Mouse (Mus musculus) gastrocnemius, postnatal 14 days (tissue): Measurements from ENCODE around the gene Hist2h4. TPM values are rescaled to one million over a fixed set of nuclear protein-coding genes. Genes with fewer than 3 reads are reported as not detected.
"Not testable (repeated sequence)": the region's sequence is repeated elsewhere in the genome, so short reads cannot be mapped to it uniquely, and the experiment has no call there.

Experiments
- DNase-seq: peaks from one replicate; pipeline ENCODE4 v3.0.0; 2021; ENCODE audit warnings: mixed read lengths
- intact Hi-C: fragments of 180-260 bp; cut with DNase I; formaldehyde crosslinking; loops from one replicate; pipeline ENCODE4 v1.15.1; 2025; ENCODE audit warnings: low total_unique reads
- long read RNA-seq, 2 experiments: library from polyadenylated mRNA; stranded (forward); transcript quantifications; one replicate each; pipeline ENCODE4 v2.0.0; 2021
- total RNA-seq, 2 experiments: library from RNA; stranded (reverse); gene quantifications; 2 replicates each; pipeline ENCODE4 v1.2.3; 2021

The Hist2h4 gene
- 10 to 100 TPM; 20.5 to 21.2 TPM for total RNA-seq
- long read RNA-seq, experiment 1, result 0 reads
- long read RNA-seq, experiment 2, result 0 reads

- intact Hi-C loops, result no loop called here
- DNase-seq, result peak; percentile 89
These were observed at the start of gene Hist2h4 for GRCm38 (mm10) chr3:96262979-96263550. Gene Hist2h4 (minus strand): TSS chr3:96263311.

- intact Hi-C loops, result no loop called here
- DNase-seq, result no peak
These were observed 49.4 kb upstream of the Hist2h4 start for GRCm38 (mm10) chr3:96312341-96313098.

- intact Hi-C loops, result no loop called here
- DNase-seq, result no peak
These were observed 46.3 kb upstream of the Hist2h4 start for GRCm38 (mm10) chr3:96309441-96309840.

- intact Hi-C loops, result no loop called here
- DNase-seq, result no peak
These were observed 43.4 kb upstream of the Hist2h4 start for GRCm38 (mm10) chr3:96306506-96306905.

GRCm38 (mm10) chr3:96302076-96302475, 39.0 kb upstream of the Hist2h4 start:
- intact Hi-C loops, result no loop called here
- no peak for DNase-seq

GRCm38 (mm10) chr3:96300706-96301529, 37.8 kb upstream of the Hist2h4 start:
- intact Hi-C loops, result no loop called here
- DNase-seq, result no peak

GRCm38 (mm10) chr3:96299562-96299961, 36.5 kb upstream of the Hist2h4 start:
- intact Hi-C loops, result no loop called here
- DNase-seq, result no peak

- intact Hi-C loops, result no loop called here
- no peak for DNase-seq
These were observed 35.2 kb upstream of the Hist2h4 start for GRCm38 (mm10) chr3:96298360-96298759.

GRCm38 (mm10) chr3:96293787-96294186, 30.7 kb upstream of the Hist2h4 start, which contains the start of gene Fcgr1:
Gene Fcgr1 (minus strand): TSS chr3:96293969.
- DNase-seq, result no peak
- intact Hi-C loops, result no loop called here

GRCm38 (mm10) chr3:96293368-96293767, 30.3 kb upstream of the Hist2h4 start:
- DNase-seq, result no peak
- intact Hi-C loops, result no loop called here

- no peak for DNase-seq
- intact Hi-C loops, result no loop called here
These were observed 29.5 kb upstream of the Hist2h4 start for GRCm38 (mm10) chr3:96292641-96293040.

- intact Hi-C loops, DNase-seq: not testable (repeated sequence)
These were observed 27.6 kb upstream of the Hist2h4 start for GRCm38 (mm10) chr3:96290727-96291126.

- intact Hi-C loops, result no loop called here
- no peak for DNase-seq
These were observed 26.1 kb upstream of the Hist2h4 start for GRCm38 (mm10) chr3:96289201-96289600.

GRCm38 (mm10) chr3:96287334-96287733, 24.2 kb upstream of the Hist2h4 start:
- intact Hi-C loops, DNase-seq: not testable (repeated sequence)

- DNase-seq, result no peak
- intact Hi-C loops, result loop anchor here (5.0 kb wide), 1 partner anchor 158 kb away; no protein-coding TSS in a partner anchor
These were observed 21.3 kb upstream of the Hist2h4 start for GRCm38 (mm10) chr3:96284457-96284856.

- intact Hi-C loops, result loop anchor here (5.0 kb wide), 1 partner anchor 162 kb away; no protein-coding TSS in a partner anchor
- DNase-seq, result no peak
These were observed 17.5 kb upstream of the Hist2h4 start for GRCm38 (mm10) chr3:96280660-96281059.

- intact Hi-C loops, result no loop called here
- DNase-seq, result peak; percentile 93
These were observed 14.9 kb upstream of the Hist2h4 start for GRCm38 (mm10) chr3:96277800-96278624.

- intact Hi-C loops, result no loop called here
- DNase-seq, result peak; percentile 12
These were observed 14.3 kb upstream of the Hist2h4 start for GRCm38 (mm10) chr3:96277428-96277799.
